Mouse (Mus musculus): Measurements from ENCODE around the gene Yap1. TPM values are rescaled to one million over a fixed set of nuclear protein-coding genes. Genes with fewer than 3 reads are reported as not detected.

Gene Yap1
- total RNA-seq, 1 experiment from 2014 or later: 83.4 TPM

DNA sequence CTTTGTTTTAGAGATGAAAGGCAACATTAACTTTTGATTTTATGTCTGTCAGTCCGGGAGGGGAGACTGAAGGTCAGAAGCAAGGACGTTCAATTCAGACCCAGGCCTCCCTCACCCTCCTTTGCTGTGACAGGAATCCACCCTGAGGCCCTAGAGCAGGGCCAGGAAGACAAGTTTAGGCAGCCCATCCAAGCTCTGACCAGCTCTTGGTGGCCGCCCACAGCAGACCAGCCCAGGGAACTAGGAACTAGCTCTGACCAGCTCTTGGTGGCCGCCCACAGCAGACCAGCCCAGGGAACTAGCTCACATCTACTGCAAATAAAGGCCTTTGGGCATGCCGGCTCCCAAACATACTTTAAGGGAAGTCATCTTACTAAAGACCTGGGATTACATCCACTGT is 26.8 kb downstream of the Yap1 start:
- peak; percentile 11 for DNase-seq

DNA sequence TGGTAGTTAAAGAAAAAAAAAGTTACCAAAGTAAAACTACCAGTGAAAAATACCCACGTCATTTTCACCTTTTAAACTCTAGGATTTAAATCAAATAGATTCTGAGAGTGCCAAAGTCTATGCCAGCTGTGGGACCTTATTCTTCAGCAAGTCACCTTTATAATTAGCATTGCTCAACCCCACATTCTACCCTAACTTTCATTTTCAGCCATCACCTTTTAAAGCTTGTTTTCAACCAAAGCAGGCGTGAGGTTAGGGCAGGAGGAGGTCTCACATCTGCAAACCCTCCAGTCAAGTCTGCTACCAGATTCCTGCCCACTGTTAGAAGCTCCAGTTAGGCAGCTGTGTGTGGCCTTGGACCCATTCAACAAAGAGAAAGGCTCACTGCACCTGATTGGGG is 32.4 kb downstream of the Yap1 start:
- DNase-seq: no peak

DNA sequence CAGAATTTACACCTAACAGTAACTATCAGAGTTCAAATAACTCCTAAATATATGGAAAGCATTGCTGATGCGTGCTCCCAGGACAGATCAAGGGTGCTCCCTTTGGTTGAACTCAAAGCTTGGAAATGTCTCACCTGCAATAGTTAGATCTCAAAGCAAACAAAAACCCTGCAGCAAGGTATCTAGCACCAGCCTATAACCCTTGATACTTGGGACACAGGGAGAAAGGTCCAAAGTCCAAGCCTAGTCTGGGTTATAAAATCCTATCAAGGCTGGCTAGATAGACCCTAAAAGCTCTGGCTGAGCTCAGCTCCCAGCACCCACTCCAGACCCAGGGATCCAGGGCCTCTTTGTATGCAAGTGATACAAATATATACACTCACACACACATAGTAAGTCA is 36.4 kb downstream of the Yap1 start:
- no peak for DNase-seq

DNA sequence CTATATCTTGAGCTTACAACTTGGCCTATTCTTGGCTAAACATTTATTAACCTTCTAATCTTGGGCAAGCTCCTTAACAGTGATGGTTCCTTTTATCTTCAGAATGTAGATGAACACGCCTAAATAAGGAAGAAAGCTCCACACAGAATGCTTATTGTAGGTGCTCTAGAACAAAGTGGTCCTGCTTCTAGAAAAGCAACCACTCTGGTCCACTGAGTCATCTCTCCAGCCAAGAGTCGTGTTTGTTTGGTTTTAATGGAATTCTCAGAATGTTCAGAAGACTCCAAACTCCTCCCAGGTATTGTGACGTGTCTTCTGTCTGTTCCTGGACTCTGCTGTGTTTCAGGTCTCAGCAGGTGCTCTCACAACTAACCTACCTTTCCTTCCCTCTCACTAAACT is 38.8 kb downstream of the Yap1 start:
- no peak for DNase-seq

DNA sequence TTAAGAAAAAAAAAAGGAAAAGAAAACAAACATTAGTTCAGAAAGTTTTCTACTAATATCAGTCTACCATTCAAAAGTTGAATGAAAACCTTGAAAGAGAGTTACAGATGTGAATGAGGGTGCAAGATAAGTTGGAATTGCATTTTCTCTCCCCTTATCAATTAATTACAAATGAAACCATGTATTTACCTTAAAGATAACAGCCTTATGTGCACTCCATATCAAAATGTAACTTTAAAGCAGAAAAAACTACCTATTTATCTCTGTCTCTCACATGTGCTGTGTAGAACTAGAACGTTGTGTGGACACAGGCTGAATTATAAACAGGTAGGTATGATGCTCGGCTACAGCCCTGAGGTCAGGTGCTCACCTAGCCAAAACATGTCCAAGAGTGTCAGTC is 40.5 kb downstream of the Yap1 start:
- DNase-seq: no peak

DNA sequence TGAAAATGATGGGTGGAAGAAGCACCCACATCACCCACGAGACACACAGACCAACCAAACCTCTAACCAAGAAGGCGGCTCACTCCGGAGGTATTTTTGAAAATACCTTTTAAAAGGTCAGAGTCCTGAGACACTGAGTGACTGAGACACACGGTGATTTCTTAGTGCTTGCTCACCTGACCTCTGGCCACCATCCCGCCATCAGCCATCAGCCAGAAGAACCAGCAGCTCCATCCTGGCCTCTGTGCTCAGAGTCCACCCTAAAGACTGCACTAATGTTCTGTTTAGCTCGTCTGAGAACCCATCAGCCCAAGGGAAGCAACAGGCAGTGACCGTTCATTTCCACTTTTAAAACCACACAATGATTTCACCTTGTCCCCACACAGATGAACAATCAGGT is 41.5 kb downstream of the Yap1 start:
- no peak for DNase-seq

DNA sequence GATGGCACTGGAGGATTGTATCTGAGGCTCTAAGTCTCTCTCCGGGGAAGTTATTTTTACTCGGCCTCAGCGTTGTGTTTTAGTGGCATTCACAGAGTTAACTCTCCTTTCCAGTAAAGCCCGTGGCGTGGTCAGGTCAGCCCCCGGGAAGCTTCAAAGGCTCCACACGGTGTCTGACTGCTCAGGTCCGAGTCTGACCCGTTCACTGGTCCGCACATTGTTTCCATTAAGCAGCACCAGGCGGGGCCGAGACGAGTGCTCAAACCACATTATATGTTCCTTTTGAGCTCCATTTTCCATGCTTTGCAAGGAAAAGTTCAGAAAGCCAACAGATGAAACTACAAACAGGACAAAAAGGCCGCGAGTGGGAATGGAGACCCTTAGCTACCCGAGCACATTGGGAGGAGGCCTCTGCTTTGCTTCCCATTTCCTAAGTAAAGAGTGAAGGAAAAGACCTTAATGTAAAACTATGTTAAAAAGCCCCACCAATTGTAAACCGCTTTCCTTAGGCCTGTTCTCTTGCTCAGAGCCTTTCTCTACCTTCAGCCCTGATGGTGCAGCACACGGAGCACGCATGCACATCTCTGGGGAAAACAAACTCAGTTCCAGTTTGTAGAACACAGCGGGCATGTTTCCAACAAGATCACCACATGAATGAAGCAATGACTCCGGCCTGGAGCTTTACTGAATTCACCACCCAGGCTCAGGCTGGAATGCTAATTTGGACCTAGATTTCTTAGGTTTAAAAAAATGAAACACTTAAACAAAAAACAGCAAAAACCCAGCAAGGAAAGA is 42.8 kb downstream of the Yap1 start:
- DNase-seq: peak; percentile 34

DNA sequence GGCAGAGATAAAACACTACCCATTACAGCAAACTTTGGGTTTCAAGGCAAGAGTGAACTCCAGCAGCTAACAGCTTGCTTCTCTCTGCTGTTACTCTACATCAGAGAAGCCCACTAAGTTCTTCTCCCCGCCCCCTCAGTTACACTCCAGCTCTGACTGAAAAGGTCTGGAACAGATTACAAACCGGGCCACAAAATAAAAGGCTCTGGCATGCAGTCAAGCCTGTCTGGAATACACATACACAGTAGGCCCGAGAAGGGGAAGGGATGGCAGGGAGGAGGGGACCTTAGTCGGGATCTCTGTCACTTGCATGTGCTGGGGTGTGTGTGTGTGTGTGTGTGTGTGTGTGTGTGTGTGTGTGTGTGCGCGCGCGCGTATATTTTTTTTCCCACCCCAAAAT is 44.0 kb downstream of the Yap1 start:
- peak; percentile 18 for DNase-seq

DNA sequence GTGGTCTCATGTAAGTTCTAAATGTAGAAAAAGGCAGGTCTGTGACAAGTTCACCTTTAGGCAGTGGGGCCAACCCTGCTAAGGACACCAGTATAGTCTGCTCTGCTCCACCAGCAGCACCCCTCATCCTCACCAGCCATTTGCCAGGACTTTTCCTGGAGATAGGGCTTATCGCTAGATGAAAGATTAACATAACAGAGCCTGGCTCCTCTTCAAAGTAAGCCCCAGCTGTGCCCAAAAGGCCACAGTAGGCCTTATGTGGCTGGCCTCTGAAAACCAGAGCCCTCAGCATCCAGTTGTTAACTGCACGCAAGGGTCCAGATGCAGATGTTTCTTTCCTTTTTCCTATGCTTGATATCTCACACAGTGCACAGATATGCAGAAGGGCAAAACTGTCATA is 45.1 kb downstream of the Yap1 start:
- DNase-seq: no peak

DNA sequence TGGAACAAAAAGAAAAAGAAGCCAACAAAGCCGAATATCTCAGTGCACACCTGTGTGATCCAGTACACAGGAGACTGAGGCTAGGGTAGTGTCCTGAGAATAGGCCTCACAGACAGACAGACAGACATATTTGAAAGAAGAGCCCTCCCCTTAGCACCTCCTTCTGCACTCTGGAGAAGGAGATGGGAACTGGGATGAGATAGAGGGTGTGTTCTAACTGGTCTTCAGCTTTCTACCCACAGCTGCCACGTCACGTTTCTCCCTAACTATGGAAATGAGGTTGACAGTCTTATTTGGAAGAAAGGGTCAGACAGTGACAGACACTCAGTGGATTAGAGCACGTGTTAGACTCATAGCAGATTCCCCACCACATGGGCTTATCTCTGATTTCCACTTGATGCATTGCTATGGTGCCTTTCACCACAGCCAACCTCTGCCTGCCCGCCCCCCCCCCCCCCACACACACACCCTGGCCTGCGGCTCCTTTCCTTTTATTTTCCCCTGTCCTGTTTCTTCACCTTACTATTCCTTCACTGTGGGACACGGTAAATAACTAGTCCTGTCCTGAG is 46.3 kb downstream of the Yap1 start:
- DNase-seq: no peak

DNA sequence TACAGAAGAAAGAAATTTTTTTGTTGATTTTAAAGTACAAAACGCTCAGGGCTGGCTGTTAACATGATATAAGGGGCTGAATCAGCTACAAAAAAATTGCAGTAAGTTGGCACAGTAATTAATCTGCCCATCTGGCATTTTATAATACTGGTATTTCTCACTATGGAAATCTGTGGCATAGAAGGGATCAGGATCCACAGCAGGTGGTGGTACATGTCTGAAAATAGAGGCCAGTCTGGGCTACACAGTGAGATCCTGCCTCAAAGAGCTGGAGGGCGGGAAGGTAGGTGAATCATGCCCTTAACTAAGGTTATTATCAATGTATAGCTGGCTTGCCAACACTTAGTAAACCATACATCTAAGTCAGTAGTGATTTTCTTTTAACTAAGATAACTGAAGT is 47.0 kb downstream of the Yap1 start:
- DNase-seq: no peak

DNA sequence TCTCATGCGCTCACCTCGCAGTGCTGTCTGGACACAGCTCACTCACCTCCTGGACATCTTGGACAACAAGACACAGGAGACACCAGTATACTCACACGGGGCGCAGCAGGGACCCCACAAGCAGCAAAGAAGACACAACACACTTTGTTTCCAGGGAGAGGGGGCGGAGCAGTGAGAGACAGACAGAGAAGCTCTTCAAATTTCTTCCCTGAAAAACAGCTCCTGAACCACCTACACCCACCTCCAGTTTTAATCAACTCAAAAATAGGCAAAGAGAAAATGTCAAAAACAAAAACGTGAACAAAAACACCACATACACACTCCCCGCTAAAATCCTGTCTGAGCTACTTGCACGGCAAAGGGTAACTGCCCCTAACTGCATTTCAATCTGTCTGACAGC is 48.0 kb downstream of the Yap1 start:
- DNase-seq: no peak

DNA sequence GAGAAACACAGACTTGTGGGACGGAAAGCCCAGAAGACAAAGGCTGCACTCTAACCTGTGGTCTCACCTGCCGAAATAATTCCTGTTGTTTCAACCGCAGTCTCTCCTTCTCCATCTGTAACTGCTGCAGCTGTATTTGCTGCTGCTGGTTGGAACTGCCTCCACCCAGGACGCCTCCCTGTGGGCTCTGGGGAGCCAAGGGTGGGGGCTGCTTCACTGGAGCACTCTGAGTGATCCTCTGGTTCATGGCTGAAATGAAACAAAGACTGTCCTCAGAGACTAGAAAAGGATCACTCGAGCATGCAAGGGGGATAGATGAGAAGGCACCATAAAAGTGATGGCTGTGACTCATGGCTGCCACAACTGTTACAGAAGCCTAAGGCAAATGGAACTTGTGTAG is 51.5 kb downstream of the Yap1 start:
- no peak for DNase-seq

DNA sequence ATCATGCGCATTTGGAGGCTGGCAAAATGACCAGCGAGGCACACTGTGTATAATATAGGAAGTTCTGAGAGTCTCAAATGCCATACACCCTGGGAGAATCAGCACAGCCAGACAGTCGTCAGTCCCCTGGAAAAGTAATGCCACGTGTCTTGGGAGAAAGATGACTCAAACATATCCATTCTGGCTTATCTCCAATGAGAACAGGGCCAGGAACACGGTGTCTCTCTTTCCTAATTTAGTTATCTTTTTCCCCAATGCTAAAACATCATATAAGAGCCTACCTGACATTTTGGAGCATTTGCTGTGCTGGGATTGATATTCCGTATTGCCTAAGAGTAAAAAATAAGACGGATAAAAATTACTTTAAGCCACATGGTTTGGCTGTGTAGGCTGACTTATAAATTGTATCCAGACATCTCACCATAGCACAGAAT is 54.2 kb downstream of the Yap1 start:
- DNase-seq: no peak

DNA sequence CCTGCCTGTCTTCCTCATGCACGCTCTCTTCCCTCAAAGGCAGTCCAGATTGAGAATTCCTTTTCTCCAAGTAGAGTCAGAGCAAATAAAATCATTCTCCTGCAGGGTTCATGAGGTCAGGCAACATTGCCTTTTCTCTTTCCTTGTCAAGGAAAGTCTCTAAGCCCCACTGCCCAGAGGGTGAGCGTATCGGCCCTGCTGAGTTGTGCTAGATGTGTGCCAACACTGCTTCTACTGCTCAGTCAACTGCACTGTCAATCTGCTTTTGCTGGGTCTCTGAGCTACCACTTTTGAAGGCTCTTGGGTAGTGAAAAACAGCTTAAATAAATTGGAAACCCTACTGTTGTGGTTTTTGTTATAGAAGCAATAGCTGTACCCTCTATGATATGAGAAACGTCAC is 56.5 kb downstream of the Yap1 start:
- DNase-seq: no peak

DNA sequence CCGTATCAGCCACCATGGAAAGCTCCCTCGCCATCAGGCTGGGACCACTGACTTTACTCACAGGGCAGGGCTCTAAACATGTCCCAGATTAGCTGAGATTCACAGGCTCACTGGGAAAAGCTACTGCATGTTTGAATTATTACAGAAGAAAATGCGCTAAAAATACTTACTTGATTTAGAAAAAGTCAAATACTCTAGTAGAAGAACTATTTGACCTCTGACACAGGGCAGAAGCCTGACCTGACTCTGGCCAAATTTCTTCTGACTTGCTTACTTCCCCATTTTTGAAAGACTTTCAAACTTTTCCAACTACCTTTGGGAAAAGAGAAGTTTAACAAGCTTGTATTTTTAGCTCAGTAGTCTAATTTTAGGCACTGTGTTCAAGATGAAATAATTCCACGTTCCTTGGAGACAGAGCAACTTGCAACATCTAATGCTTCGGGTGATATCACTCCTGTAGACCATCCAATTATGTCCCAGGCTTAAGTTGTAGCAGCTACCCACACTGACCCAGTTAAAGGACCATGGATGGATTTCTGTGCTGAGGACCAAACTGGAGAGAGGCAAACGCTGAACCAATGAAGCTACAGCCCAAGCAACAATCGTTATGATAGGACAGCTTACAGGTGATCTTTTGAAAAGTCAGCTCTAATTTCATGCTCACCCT is 60.5 kb downstream of the Yap1 start:
- DNase-seq: no peak

DNA sequence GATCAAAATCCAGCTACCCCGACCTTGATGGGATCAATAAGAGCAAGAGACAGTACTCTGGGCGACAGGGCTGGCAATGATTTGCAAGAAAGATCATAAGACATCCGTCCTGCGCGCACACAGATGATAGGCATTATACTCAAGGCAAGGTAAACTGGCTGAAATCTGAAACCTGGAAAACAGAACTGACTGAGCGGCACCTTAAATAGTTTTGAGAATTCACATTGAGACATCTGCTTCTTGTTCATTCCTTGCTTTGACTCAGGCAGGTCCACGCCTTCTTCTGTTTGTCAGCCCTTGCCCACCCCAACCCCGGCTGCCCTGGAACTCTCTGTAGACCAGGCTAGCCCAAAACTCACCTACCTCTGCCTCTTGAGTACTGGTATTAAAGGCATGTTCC is 61.7 kb downstream of the Yap1 start:
- DNase-seq: no peak

DNA sequence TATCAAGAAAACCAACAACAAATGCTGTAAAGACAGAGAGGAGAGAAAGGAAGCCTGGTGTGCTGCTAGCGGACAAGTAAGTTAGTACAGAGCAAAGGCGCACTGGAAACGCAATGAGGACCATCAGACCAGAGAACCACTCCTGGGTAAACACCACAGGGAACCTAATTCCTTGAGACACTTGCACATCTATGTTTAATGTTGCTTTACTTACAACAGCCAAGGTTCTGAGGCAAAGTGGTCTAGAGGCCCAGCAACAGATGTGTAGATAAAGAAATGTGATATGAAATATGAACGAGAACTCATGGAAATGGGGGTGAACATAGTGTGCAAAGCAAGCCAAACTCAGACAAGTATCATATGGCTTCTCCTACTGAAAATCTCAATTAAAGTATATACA is 64.3 kb downstream of the Yap1 start:
- DNase-seq: no peak

DNA sequence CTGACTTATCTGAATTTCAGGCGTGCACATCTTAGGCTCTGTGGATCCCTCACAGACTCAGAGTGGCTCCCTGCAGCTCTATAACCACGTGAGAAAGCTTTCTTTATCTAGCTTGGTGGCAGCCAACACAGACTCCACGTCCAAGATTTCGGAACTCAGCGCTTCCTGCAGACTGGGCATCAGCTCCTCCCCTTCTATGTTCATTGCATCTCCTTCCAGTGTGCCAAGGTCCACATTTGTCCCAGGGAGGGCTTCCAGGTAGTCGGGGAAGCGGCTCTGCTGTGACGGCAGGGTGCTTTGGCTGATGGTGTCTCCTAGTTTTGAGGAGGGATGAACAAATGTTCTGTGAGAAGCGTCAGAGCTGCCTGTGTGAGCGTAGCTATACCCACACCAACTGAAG is 70.0 kb downstream of the Yap1 start:
- DNase-seq: no peak

DNA sequence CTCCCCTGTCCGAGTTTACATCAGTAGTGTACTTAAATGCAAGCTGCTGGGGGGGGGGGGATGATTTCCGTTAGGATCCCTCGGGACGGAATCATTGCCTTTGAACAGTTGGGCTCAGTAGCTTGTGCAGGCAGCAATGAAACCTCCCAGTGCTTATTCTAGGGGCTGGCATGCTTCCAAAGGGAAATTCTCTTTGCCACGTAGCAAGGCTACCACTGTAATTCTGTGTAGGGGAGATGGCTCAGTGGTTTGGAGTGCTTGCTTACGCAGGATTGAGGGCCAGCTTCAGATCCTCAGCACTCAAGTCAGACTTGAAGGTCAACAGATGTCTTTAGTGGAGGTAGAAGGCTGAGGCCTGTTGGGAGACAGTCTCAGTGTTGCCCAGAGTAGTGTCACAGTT is 74.8 kb downstream of the Yap1 start:
- no peak for DNase-seq

DNA sequence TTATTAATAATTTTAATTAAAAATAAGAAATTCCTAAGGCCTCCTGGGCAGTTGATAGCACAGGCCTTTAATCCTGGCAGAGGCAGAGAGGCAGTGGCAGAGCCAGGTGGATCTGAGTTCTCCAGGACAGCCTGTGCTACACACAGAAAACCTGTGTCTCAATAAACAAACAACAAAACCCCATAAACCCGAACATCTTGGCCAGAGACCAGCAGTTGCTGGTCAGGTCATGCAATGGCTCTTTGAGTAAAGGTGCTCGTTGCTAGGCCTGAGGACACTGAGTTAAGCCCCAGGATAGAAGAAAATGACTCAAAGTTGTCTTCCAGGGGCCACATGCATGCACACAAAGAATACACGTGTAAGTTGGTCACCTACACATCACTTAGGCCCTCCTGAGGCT is 75.5 kb downstream of the Yap1 start:
- DNase-seq: no peak

DNA sequence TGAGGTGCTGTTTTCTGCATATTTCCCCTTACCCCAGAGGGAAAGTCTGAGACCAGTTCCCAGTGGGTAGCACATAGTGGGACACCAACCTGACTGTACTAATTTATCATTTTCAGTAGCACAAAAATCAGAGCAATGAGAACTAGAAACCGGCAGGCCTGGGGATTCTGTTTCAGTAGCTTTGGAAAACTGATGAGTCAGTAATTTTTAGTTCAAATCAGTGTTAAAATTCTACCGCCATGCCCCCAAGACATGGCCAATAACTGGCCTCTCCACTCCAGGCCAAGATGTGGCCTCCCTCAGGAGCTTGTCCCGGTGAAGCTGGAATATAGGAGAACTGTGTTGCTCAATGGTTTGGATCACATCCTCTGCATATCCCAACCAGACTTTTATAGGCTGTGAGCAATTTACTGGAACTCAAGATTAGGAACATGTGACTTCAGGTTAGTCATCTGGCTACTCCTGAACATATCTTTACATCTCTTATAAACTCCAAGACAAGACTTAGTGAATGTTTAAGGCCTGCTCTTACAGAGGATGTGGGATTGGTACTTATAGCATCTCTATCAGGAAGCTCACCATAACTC is 76.1 kb downstream of the Yap1 start:
- DNase-seq: no peak

DNA sequence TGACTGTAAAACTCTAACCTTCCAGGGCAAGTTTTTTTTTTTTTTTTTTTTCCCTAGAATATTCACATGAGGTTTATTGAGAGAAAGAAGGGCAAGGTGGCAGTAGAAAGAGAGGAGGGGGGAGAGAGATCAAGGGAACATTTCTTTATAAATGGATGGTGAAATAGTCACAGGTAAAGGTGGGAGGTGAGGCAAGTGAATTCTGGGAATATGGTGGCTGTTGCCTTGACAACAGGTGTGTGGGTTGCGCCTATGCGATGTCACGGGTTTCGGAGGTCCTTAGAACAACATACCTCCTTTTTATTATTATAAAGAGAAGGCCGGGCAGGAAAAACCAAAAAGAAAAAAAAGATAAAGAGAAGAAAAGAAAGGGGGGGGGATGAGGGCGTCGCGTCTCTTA is 89.5 kb downstream of the Yap1 start:
- no peak for DNase-seq

DNA sequence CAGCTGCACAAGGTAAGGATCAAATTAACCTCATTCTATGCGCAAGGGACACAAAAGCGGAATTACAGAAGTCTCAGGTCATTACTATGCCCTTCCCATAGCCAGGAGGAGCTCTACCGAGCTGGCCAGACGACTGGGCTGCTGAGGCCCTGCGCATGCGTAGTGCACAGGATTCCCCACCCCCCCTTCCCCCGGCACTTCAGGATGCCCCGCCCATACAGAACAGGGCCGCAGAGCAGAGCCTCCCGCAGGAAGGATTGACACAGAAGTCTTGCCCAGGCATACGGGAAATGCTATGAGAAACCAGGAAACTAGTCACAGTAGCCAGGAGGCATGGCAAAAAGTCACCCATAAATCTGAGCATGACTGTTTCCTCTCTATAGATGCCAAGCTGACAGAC is 89.9 kb downstream of the Yap1 start:
- peak; percentile 53 for DNase-seq

Measured in adrenal gland, postnatal 25 days (tissue).